Mouse (Mus musculus) right cerebral cortex, adult 2 months (tissue): ENCODE measurements at regions not wholly inside any gene's neighbourhood (a gene's known extent, or its start where the extent isn't known, plus 50 kb on each side); places are given as distances from the start of the nearest gene placed in this dataset.
A peak's percentile ranks its signal among the peaks of the same experiment; 100 is the strongest.

Source experiments
- DNase-seq, 2 experiments: peaks; one replicate each; pipeline ENCODE4 v3.0.0; 2021 to 2022; ENCODE audit warnings: low spot score in 2 of 2

GRCm38 (mm10) chr5:61943376-61943775, 134.8 kb downstream of the G6pd2 start:
- DNase-seq: no peak

GRCm38 (mm10) chr5:61985211-61985610, 176.6 kb downstream of the G6pd2 start:
- DNase-seq: no peak

GRCm38 (mm10) chr5:62019506-62019905, 210.9 kb downstream of the G6pd2 start:
- DNase-seq: no peak

- no peak for DNase-seq
Measured at GRCm38 (mm10) chr5:62020260-62020659, 211.6 kb downstream of the G6pd2 start.

- peak in 1 of 2 experiments; percentile 12 for DNase-seq
Measured at GRCm38 (mm10) chr5:62041475-62041874, 232.9 kb downstream of the G6pd2 start.

- no peak for DNase-seq
Measured at GRCm38 (mm10) chr5:62043678-62044077, 235.1 kb downstream of the G6pd2 start.

- no peak for DNase-seq
Measured at GRCm38 (mm10) chr5:62078998-62079397, 270.4 kb downstream of the G6pd2 start.

GRCm38 (mm10) chr5:62089538-62089937, 280.9 kb downstream of the G6pd2 start:
- peak in 1 of 2 experiments; percentile 8 for DNase-seq

GRCm38 (mm10) chr5:62096052-62096451, 287.4 kb downstream of the G6pd2 start:
- no peak for DNase-seq

- DNase-seq: no peak
Measured at GRCm38 (mm10) chr5:62113226-62113625, 304.6 kb downstream of the G6pd2 start.

GRCm38 (mm10) chr5:62113664-62114063, 305.0 kb downstream of the G6pd2 start:
- no peak for DNase-seq

GRCm38 (mm10) chr5:62145178-62145577, 336.6 kb downstream of the G6pd2 start:
- DNase-seq: no peak

GRCm38 (mm10) chr5:62147399-62147798, 338.8 kb downstream of the G6pd2 start:
- DNase-seq: no peak

- DNase-seq: peak in 1 of 2 experiments; percentile 26
Measured at GRCm38 (mm10) chr5:62160528-62160927, 351.9 kb downstream of the G6pd2 start.

GRCm38 (mm10) chr5:62192073-62192472, 383.5 kb downstream of the G6pd2 start:
- DNase-seq: no peak

- DNase-seq: no peak
Measured at GRCm38 (mm10) chr5:62205384-62205783, 396.8 kb downstream of the G6pd2 start.
